Mouse (Mus musculus) CH12F3 (cell line): Measurements from ENCODE around the gene Prm3.

Source experiments
- in situ Hi-C: fragments of 300-500 bp; cut with MboI; formaldehyde crosslinking; loops from 2 replicates; pipeline ENCODE4 v1.14.3; 2020; ENCODE audit warnings: low sequenced_read_pairs

Gene Prm3

GRCm38 (mm10) chr16:10790702-10791101, at the start of gene Prm3:
Prm3 (minus strand) TSS chr16:10790914.
- in situ Hi-C loops: no loop called here

GRCm38 (mm10) chr16:10840018-10840417, 49.3 kb upstream of the Prm3 start:
- in situ Hi-C loops: no loop called here

DNA sequence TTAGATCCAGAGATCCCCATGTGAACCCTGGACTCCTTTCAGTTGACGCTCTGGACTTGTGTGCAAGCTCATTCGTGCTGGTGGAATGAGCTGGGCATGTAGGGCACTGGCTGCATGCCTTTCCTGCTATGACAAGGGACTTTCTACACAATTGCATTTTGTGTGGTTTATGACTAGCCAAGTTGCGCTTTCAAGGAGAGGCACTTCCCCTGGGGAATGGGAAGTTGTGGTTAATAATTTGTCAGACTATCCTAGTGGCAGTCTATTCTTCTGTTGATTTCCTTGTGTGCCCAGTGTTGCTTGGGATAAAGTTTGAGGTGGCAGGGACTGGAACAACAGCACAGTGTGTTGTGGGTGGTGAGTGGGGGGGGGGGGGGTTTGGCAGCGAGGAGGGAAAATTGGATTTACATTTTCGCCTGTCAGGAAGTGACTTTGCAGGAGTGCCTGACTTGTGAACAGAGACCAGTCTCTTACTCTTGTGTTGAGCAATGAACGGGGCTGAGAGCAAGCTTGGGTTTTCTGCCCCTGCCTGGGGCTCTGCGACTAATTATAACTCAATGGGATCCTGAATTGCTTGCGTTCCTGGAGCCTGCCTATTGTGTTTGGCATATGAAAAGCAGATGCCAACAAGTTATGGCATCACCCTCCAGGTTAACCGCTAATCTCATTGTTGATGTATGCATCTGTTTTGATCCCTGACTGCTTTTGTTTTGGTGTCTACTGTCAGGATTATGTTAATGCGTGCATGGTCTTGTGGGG, 48.0 kb upstream of the Prm3 start:
- in situ Hi-C loops: no loop called here

DNA sequence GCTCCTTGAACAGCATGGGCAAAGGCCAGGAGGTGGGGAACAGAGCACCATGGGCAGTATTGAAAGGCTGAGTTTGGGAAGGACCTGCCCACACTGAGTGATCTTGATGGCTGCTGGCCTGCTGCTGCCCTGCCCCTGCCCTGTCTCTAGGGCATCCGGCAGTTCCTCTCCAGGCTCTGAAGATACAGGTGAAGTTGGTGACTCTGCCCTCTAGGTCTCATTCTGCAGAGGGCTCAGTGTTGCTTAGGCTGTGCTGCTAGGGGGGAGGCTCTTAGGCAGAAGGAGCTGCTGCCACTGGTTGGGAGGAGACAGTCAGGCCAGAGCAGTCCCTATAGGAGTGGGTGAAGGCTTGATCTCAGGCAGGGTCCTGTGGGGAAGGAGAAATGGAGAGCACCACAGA, 47.2 kb upstream of the Prm3 start:
- in situ Hi-C loops: no loop called here

DNA sequence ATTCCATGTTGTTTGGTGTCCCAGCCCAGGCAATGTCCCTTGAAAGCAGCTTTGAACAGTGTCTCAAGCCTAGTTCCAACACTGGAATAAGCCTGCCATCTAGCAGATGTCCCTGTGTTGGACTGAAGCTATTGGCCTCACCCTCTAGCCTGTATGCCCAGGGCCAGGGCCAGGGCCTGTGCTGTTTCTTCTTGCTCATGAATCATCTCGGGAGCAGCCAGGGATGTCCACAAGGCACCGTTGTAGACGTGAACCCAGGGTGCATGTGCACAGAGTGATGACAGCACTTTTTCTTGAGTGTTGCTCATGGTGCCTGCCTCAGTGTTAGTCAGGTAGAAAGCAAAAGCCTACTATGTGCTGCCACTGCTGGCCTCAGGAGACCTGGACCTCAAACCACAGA, 46.5 kb upstream of the Prm3 start:
- in situ Hi-C loops: no loop called here

- in situ Hi-C loops: no loop called here
Measured at GRCm38 (mm10) chr16:10836388-10836787, 45.7 kb upstream of the Prm3 start.

DNA sequence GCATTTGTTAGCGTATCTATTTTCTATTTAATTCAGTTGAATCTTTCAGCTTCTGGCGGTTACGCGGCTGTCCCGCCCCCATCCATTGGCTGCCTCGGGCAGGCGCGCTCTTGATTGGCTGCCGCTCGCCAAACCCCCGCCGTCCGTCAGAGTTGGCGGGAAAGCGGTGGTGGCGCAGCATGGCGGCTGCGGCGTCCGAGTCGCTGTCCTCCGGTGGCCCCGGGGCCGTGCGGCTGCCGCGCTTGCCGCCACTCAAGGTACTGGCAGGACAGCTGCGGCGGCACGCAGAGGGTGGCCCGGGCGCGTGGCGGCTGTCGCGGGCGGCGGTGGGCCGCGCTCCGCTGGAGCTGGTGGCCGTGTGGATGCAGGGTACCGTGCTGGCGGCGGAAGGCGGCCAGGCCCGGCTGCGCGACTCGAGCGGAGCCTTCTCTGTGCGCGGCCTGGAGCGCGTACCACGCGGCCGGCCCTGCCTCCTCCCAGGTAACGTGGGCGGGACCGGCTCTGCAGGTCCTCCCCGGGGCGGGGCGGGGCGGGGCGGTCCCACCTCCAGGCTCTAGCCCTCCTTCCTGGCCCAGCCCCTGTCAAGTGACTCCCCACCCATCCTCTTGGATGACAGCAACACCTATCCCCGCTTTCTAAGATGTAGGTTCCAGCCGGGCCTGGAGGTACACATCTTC, 44.3 kb upstream of the Prm3 start, which contains the start of gene Rmi2:
Gene Rmi2 (plus strand): TSS at position 149 of the 677 bp plus-strand sequence.
- in situ Hi-C loops: no loop called here

- in situ Hi-C loops: no loop called here
Measured at GRCm38 (mm10) chr16:10834542-10834910, 43.8 kb upstream of the Prm3 start.

- in situ Hi-C loops: no loop called here
Measured at GRCm38 (mm10) chr16:10828461-10828805, 37.7 kb upstream of the Prm3 start.

DNA sequence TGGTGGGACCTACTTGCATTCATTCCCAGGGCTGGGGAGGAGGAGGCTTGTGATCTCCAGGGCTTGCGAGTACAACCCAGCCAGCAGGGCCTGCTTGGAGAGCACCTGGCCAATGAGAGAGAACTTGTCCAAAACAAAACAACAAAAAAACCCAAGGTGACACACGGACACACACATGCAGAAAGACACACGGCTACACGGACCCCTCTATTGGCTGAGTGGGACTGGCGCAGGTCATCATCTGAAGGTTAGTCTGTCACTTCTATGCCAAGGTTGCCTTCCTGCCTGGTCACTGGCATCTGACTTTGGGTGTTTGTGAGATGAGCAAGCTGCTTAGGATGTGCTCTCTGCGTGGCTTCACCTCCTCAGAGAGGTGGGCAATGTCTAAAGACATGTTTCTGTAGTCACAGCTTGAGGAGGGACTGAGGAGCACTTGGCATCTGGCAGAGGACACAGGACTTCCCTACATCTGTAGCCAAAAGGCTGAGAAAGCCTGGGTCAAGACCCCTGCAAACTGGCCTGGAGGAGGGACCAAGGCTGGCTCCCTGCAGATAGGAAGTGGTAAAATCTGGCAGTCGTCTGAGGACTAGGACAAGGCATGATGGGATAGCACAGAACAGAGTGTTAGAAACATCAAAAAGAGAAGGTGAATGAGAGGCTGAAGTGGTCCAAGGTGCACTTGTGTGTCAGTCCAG, 37.2 kb upstream of the Prm3 start:
- in situ Hi-C loops: no loop called here

- in situ Hi-C loops: no loop called here
Measured at GRCm38 (mm10) chr16:10827269-10827668, 36.6 kb upstream of the Prm3 start.

- in situ Hi-C loops: no loop called here
Measured at GRCm38 (mm10) chr16:10825840-10826239, 35.1 kb upstream of the Prm3 start.

- in situ Hi-C loops: no loop called here
Measured at GRCm38 (mm10) chr16:10824536-10824935, 33.8 kb upstream of the Prm3 start.

DNA sequence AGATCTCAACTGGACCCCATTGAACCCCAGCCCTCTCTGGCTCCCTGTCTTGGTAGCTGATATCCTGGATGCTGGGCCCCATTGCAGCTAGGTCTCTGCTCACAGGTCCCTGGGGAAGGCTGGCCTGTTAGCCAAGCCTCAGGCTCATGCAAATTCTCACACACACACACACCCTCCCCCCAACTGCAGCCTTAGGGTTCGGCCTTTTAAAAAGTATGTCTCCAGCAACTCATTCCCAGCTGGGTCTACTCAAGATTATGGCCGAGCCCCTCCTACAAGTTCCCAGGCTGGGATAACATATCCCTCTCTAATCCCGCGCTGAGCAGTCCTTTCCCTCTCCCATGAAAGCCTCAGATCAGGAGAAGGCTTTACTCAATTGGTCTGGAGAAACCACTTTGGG, 30.7 kb upstream of the Prm3 start:
- in situ Hi-C loops: no loop called here

- in situ Hi-C loops: no loop called here
Measured at GRCm38 (mm10) chr16:10819966-10820365, 29.3 kb upstream of the Prm3 start.

DNA sequence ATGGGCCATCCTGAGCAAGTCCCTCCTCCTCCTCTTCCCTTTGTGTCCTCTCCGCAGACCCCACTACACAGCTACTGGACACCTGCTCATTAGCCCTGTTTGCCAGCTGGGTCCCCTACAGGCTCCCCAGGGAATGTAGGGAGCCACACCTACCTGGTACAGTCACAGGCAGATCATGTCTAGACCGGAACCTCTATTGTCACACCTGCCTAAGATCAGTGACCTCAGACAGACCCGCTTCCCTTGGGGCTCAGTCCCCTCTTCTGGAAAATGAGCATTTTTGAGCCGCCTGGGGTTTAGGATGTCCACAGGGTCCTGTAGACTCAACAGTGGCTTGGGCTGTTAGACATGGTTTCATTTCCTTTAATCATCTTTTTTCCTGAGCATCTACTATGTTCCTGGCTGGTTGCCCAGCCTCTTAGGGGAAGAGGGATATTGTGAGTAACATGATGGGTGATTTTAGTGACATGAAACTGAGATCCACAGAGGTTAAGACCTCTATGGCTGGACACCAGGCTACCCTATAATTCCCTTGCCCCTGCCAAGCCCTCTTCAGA, 27.9 kb upstream of the Prm3 start:
- in situ Hi-C loops: no loop called here

- in situ Hi-C loops: no loop called here
Measured at GRCm38 (mm10) chr16:10814864-10815263, 24.1 kb upstream of the Prm3 start.

GRCm38 (mm10) chr16:10813726-10814125, 23.0 kb upstream of the Prm3 start:
- in situ Hi-C loops: no loop called here

- in situ Hi-C loops: no loop called here
Measured at GRCm38 (mm10) chr16:10812865-10813371, 22.2 kb upstream of the Prm3 start, which contains the start of gene Gm11172. Gm11172 (plus strand) TSS chr16:10812915.

DNA sequence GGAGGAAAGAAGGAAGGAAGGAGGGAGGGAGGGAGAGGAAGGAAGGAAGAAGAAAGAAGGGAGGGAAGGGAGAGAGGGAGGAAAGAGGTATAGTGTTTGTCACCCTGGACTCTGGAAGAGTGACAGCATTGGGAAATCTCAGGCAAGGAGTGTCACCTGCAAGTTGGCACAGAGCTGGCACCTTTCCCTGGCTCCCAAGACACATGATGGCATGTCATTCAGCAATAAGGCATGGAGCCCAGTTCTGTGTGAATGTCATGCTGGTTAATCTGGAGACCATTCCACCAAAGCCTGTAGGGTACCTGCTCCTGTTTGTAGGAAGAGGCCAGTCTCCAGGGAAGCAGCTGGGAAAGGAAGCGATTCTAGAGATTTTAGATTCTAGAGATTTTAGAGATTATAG, 19.7 kb upstream of the Prm3 start:
- in situ Hi-C loops: no loop called here

DNA sequence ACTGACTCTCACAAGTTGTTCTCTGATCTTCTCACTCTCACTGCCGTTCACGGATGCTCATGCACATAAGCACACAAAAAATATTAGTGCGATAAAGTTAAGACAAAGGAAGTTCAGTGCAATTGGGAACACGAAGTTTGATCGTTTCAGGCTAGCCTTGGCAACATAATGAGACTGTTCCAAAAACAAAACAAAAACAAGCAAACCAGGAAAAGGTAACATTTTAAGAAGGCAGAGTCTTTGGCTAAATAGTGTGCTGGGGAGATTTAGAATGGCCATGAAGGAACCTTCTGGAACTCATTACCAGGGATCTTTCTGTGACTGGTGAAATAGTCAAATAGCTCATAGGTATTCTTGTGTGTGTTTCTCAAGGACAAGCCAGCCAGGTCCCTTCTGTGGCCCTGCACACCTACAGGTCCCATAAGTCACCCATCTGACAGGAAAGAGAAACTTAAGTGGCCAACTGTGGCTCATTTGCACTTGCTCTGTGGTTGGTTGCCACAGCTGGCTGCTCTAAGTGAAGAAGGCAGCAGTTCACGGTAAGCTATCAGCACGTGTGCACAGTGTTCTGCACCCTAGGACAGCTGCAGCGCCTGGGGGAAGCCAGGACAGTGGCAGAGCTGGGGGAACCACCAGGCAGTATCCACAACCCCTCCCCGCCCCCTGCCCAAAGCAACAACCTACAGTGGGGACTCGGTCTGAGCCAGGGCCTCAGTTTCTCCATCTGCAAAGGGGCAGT, 15.2 kb upstream of the Prm3 start, which contains the start of gene Prm1:
Gene Prm1 (minus strand): TSS at position 51 of the 739 bp plus-strand sequence.
- in situ Hi-C loops: no loop called here
